Mouse (Mus musculus) megakaryocyte, embryonic 14.5 days (primary cell): Measurements from ENCODE around the gene Cep350.

Experiments
- FLI1 ChIP-seq: IDR thresholded peaks from 2 replicates; pipeline ENCODE4 v1.6.1; 2012; ENCODE audit warnings: low read length, inconsistent platforms, mixed read lengths
- GATA1 ChIP-seq: IDR thresholded peaks from 3 replicates; pipeline ENCODE4 v1.6.1; 2012; ENCODE audit warnings: mixed read lengths, low read length, inconsistent platforms, borderline replicate concordance

DNA sequence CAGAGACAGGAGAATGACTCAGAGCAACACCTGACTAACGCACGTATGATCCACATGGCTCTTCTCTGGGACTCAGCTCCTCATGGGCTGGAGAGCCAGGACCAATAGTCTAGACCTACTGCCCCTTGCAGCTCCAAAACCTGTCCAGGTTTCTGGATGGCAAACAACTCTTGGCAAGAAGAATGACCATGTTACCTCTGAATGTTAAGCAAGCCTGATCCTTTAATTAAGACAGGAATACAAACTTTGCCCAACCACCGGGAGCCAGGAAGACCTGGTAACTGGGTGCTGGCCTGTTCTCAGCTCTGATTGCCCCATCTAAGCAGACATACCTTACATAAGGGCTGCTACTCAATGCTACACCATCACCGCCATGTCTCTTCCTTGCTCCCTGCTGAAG, 164.8 kb downstream of the Cep350 start:
- TF ChIP-seq GATA1: no peak
- no peak for TF ChIP-seq FLI1
